Mouse (Mus musculus) 3134 (cell line): ENCODE measurements around the gene H2-K1.
"Not testable (repeated sequence)": the region's sequence is repeated elsewhere in the genome, so short reads cannot be mapped to it uniquely, and the experiment has no call there.

Source experiments
- DNase-seq: peaks from one replicate; pipeline ENCODE4 v3.0.0-alpha.2; 2011; ENCODE audit warnings: low spot score; ENCODE audit not compliant: insufficient read length; ENCODE audit errors: extremely low read depth

Gene H2-K1

GRCm38 (mm10) chr17:33994959-33995358 lies 5.2 kb downstream of the H2-K1 start:
- DNase-seq = no peak

GRCm38 (mm10) chr17:33991788-33992664 lies 8.1 kb downstream of the H2-K1 start:
- peak; percentile 32 for DNase-seq

GRCm38 (mm10) chr17:33982136-33982535 lies 18.0 kb downstream of the H2-K1 start:
- not testable (repeated sequence) for DNase-seq

- not testable (repeated sequence) for DNase-seq
Observed at GRCm38 (mm10) chr17:33981192-33981909, 18.8 kb downstream of the H2-K1 start.

- no peak for DNase-seq
Observed at GRCm38 (mm10) chr17:33980181-33981035, 19.7 kb downstream of the H2-K1 start.

- no peak for DNase-seq
Observed at GRCm38 (mm10) chr17:33979512-33980050, 20.6 kb downstream of the H2-K1 start.

- no peak for DNase-seq
Observed at GRCm38 (mm10) chr17:33978631-33979031, 21.5 kb downstream of the H2-K1 start.

GRCm38 (mm10) chr17:33977861-33978557 lies 22.1 kb downstream of the H2-K1 start:
- DNase-seq = no peak

- no peak for DNase-seq
Observed at GRCm38 (mm10) chr17:33973572-33973971, 26.6 kb downstream of the H2-K1 start.

GRCm38 (mm10) chr17:33972691-33973090 lies 27.5 kb downstream of the H2-K1 start:
- DNase-seq = no peak

GRCm38 (mm10) chr17:33969394-33969793 lies 30.8 kb downstream of the H2-K1 start:
- no peak for DNase-seq

- DNase-seq = peak; percentile 50
Observed at GRCm38 (mm10) chr17:33968927-33969326, 31.2 kb downstream of the H2-K1 start.

GRCm38 (mm10) chr17:33968489-33968888 lies 31.7 kb downstream of the H2-K1 start:
- peak; percentile 49 for DNase-seq

GRCm38 (mm10) chr17:33965846-33966550 lies 34.1 kb downstream of the H2-K1 start:
- DNase-seq = no peak

GRCm38 (mm10) chr17:33965082-33965845 lies 34.9 kb downstream of the H2-K1 start:
- DNase-seq = no peak

GRCm38 (mm10) chr17:33962876-33963275 lies 37.3 kb downstream of the H2-K1 start:
- DNase-seq = no peak

- DNase-seq = no peak
Observed at GRCm38 (mm10) chr17:33959948-33960347, 40.2 kb downstream of the H2-K1 start.

GRCm38 (mm10) chr17:33959135-33959534 lies 41.0 kb downstream of the H2-K1 start:
- DNase-seq = no peak

GRCm38 (mm10) chr17:33958451-33958850 lies 41.7 kb downstream of the H2-K1 start:
- DNase-seq = no peak
